Mouse (Mus musculus): ENCODE results near the gene Vezt. TPM values are rescaled to one million over a fixed set of nuclear protein-coding genes. Genes with fewer than 3 reads are reported as not detected.

Gene Vezt
- polyA plus RNA-seq, 1 experiment = 5.5 TPM

- Histone ChIP-seq H3K27ac (ENCODE audit: insufficient read depth, low read depth, low read length) (no peak overlapping the region), H3K4me3 (ENCODE audit: low read depth, low read length) (no peak overlapping the region)
- WGBS = 98% methylated on average over 2 of the region's 2 CpGs
These were observed 27.3 kb downstream of the Vezt start for GRCm38 (mm10) chr10:94008356-94008755.

GRCm38 (mm10) chr10:94000223-94000622 lies 35.4 kb downstream of the Vezt start:
- Histone ChIP-seq H3K36me3 (ENCODE audit: control insufficient read depth, insufficient read depth, low read length) (peaks cover 35% of the 10 kb centered on the region), H3K27me3 (ENCODE audit: control insufficient read depth, insufficient read depth, low read length) (no peaks in the 10 kb centered on the region), H3K4me1 (ENCODE audit: control insufficient read depth, insufficient read depth, insufficient read length, low read length) (no peaks in the 10 kb centered on the region), H3K4me3 (ENCODE audit: low read depth, low read length) (no peak overlapping the region), H3K27ac (ENCODE audit: insufficient read depth, low read depth, low read length) (no peak overlapping the region)
- 87% methylated on average over 10 of the region's 10 CpGs for WGBS
- TF ChIP-seq CTCF (IDR thresholded peaks at IDR 0.05; ENCODE audit: extremely low read depth, insufficient read length, insufficient replicate concordance, low read depth, low read length) (no peak), POLR2A (IDR thresholded peaks at IDR 0.05; ENCODE audit: low read depth, low read length) (no peak)

More at GRCm38 (mm10) chr10:94008356-94008755, 27.3 kb downstream of the Vezt start:
- H3K27me3 ChIP-seq (ENCODE audit: control insufficient read depth, insufficient read depth, low read length) = no peaks in the 10 kb centered on the region
- TF ChIP-seq CTCF (IDR thresholded peaks at IDR 0.05; ENCODE audit: extremely low read depth, insufficient read length, insufficient replicate concordance, low read depth, low read length) (no peak), POLR2A (IDR thresholded peaks at IDR 0.05; ENCODE audit: low read depth, low read length) (no peak)
- no peaks in the 10 kb centered on the region for H3K4me1 ChIP-seq (ENCODE audit: control insufficient read depth, insufficient read depth, insufficient read length, low read length)
- H3K36me3 ChIP-seq (ENCODE audit: control insufficient read depth, insufficient read depth, low read length) = peaks cover 7% of the 10 kb centered on the region

GRCm38 (mm10) chr10:93999357-93999756 lies 36.3 kb downstream of the Vezt start:
- H3K36me3 ChIP-seq (ENCODE audit: control insufficient read depth, insufficient read depth, low read length) = peaks cover 36% of the 10 kb centered on the region
- H3K27ac ChIP-seq (ENCODE audit: insufficient read depth, low read depth, low read length) = no peak overlapping the region
- H3K27me3 ChIP-seq (ENCODE audit: control insufficient read depth, insufficient read depth, low read length) = no peaks in the 10 kb centered on the region
- TF ChIP-seq POLR2A (IDR thresholded peaks at IDR 0.05; ENCODE audit: low read depth, low read length) (no peak), CTCF (IDR thresholded peaks at IDR 0.05; ENCODE audit: extremely low read depth, insufficient read length, insufficient replicate concordance, low read depth, low read length) (no peak)
- H3K4me3 ChIP-seq (ENCODE audit: low read depth, low read length) = no peak overlapping the region
- H3K4me1 ChIP-seq (ENCODE audit: control insufficient read depth, insufficient read depth, insufficient read length, low read length) = no peaks in the 10 kb centered on the region
- 83% methylated on average over 1 of the region's 1 CpGs for WGBS

GRCm38 (mm10) chr10:93995100-93995499 lies 40.5 kb downstream of the Vezt start:
- Histone ChIP-seq H3K4me3 (ENCODE audit: low read depth, low read length) (no peak overlapping the region), H3K27me3 (ENCODE audit: control insufficient read depth, insufficient read depth, low read length) (no peaks in the 10 kb centered on the region), H3K27ac (ENCODE audit: insufficient read depth, low read depth, low read length) (no peak overlapping the region), H3K4me1 (ENCODE audit: control insufficient read depth, insufficient read depth, insufficient read length, low read length) (no peaks in the 10 kb centered on the region), H3K36me3 (ENCODE audit: control insufficient read depth, insufficient read depth, low read length) (peaks cover 33% of the 10 kb centered on the region)
- 97% methylated on average over 1 of the region's 1 CpGs for WGBS
- no peak for TF ChIP-seq POLR2A (IDR thresholded peaks at IDR 0.05; ENCODE audit: low read depth, low read length)
- no peak for TF ChIP-seq CTCF (IDR thresholded peaks at IDR 0.05; ENCODE audit: extremely low read depth, insufficient read length, insufficient replicate concordance, low read depth, low read length)

- Histone ChIP-seq H3K27me3 (ENCODE audit: control insufficient read depth, insufficient read depth, low read length) (no peaks in the 10 kb centered on the region), H3K36me3 (ENCODE audit: control insufficient read depth, insufficient read depth, low read length) (peaks cover 35% of the 10 kb centered on the region), H3K4me3 (ENCODE audit: low read depth, low read length) (no peak overlapping the region), H3K4me1 (ENCODE audit: control insufficient read depth, insufficient read depth, insufficient read length, low read length) (no peaks in the 10 kb centered on the region), H3K27ac (ENCODE audit: insufficient read depth, low read depth, low read length) (no peak overlapping the region)
- WGBS = 96% methylated on average over 10 of the region's 10 CpGs
- TF ChIP-seq POLR2A (IDR thresholded peaks at IDR 0.05; ENCODE audit: low read depth, low read length) = no peak
- no peak for TF ChIP-seq CTCF (IDR thresholded peaks at IDR 0.05; ENCODE audit: extremely low read depth, insufficient read length, insufficient replicate concordance, low read depth, low read length)
These were observed 41.5 kb downstream of the Vezt start for GRCm38 (mm10) chr10:93994136-93994535.

GRCm38 (mm10) chr10:93985357-93985756 lies 50.3 kb downstream of the Vezt start:
- Histone ChIP-seq H3K4me3 (ENCODE audit: low read depth, low read length) (no peak overlapping the region), H3K27me3 (ENCODE audit: control insufficient read depth, insufficient read depth, low read length) (no peaks in the 10 kb centered on the region), H3K27ac (ENCODE audit: insufficient read depth, low read depth, low read length) (no peak overlapping the region), H3K4me1 (ENCODE audit: control insufficient read depth, insufficient read depth, insufficient read length, low read length) (no peaks in the 10 kb centered on the region), H3K36me3 (ENCODE audit: control insufficient read depth, insufficient read depth, low read length) (peaks cover 25% of the 10 kb centered on the region)
- TF ChIP-seq POLR2A (IDR thresholded peaks at IDR 0.05; ENCODE audit: low read depth, low read length) (no peak), CTCF (IDR thresholded peaks at IDR 0.05; ENCODE audit: extremely low read depth, insufficient read length, insufficient replicate concordance, low read depth, low read length) (no peak)

GRCm38 (mm10) chr10:93969306-93969705 lies 66.3 kb downstream of the Vezt start:
- no peak for TF ChIP-seq CTCF (IDR thresholded peaks at IDR 0.05; ENCODE audit: extremely low read depth, insufficient read length, insufficient replicate concordance, low read depth, low read length)
- TF ChIP-seq POLR2A (IDR thresholded peaks at IDR 0.05; ENCODE audit: low read depth, low read length) = no peak
- WGBS = 85% methylated on average over 10 of the region's 10 CpGs
- Histone ChIP-seq H3K4me1 (ENCODE audit: control insufficient read depth, insufficient read depth, insufficient read length, low read length) (no peaks in the 10 kb centered on the region), H3K27ac (ENCODE audit: insufficient read depth, low read depth, low read length) (no peak overlapping the region), H3K36me3 (ENCODE audit: control insufficient read depth, insufficient read depth, low read length) (peaks cover 26% of the 10 kb centered on the region), H3K27me3 (ENCODE audit: control insufficient read depth, insufficient read depth, low read length) (no peaks in the 10 kb centered on the region), H3K4me3 (ENCODE audit: low read depth, low read length) (no peak overlapping the region)

- Histone ChIP-seq H3K36me3 (ENCODE audit: control insufficient read depth, insufficient read depth, low read length) (peaks cover 19% of the 10 kb centered on the region), H3K27ac (ENCODE audit: insufficient read depth, low read depth, low read length) (no peak overlapping the region), H3K4me3 (ENCODE audit: low read depth, low read length) (no peak overlapping the region), H3K27me3 (ENCODE audit: control insufficient read depth, insufficient read depth, low read length) (no peaks in the 10 kb centered on the region), H3K4me1 (ENCODE audit: control insufficient read depth, insufficient read depth, insufficient read length, low read length) (no peaks in the 10 kb centered on the region)
- TF ChIP-seq CTCF (IDR thresholded peaks at IDR 0.05; ENCODE audit: extremely low read depth, insufficient read length, insufficient replicate concordance, low read depth, low read length) (no peak), POLR2A (IDR thresholded peaks at IDR 0.05; ENCODE audit: low read depth, low read length) (no peak)
These were observed 68.1 kb downstream of the Vezt start for GRCm38 (mm10) chr10:93967486-93967885.
